Mouse (Mus musculus) right cerebral cortex, adult 2 months (tissue): ENCODE data around the gene Gusb.
"Not testable (repeated sequence)": the region's sequence is repeated elsewhere in the genome, so short reads cannot be mapped to it uniquely, and the experiment has no call there.

Source experiments
- DNase-seq, 2 experiments: peaks; one replicate each; pipeline ENCODE4 v3.0.0; 2021 to 2022; ENCODE audit warnings: low spot score in 2 of 2

The Gusb gene

DNA sequence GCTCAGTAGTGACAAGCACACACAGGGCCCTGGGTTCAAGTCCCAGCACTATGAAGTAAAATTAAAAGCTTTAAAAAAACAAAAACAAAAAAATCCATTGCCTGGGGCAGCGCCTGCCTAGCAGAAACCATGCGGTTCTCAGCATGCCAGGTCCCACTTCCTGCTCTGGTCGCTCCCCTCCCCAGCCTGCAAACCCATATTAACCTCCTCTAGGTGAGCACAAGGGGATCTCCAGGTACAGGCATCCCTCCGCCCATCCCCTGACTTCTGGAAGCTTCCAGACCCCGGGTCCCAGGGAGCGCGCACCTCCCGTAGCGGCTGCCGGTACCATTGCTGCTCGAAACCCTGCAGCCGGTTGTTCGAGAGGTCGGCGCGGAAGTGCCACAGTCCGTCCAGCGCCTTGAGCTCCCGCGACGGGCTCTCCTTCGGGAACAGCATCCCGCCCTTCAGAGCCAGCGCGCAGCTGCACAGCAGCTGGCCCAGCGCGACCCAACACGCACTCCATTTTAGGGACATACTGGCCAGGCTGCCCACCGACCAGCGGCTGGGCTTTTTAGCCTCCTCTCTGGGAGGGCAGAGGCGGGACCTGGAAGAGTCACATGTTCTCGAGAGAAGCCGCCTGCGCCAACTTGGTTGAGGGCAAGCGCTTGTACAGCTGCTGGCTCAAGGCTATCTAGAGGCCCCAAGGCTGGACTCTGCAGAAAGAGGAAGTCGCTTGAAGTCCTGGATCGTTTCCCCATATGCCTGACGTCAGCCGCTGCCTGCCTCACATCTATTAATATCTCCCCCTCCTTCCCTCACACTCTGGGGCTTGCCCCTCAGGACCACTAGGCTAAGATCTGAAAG, at the start of gene Gusb:
Gusb (minus strand) TSS at position 749 of the 846 bp plus-strand sequence.
- peak; percentile 67 to 72 for DNase-seq

DNA sequence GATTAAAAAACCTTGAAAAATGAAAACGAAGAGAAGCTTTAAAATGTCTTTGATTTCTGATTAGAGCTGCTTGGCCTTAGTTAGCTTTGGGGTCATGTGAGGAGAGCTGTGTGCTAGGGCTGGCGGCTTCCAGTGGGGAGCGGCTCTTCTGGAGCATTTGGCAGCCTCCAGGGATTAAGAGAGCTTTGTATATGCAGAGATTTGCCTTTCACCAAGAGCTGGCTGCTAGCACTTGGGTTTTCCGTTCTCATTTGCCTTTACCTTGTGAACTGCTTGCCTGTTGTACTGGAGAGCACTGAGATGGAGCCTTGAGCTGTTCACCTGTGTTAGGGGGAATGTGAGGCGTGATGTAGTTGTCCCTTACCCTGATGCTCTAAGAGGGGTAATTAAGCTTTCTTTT, 49.7 kb upstream of the Gusb start:
- DNase-seq = no peak

DNA sequence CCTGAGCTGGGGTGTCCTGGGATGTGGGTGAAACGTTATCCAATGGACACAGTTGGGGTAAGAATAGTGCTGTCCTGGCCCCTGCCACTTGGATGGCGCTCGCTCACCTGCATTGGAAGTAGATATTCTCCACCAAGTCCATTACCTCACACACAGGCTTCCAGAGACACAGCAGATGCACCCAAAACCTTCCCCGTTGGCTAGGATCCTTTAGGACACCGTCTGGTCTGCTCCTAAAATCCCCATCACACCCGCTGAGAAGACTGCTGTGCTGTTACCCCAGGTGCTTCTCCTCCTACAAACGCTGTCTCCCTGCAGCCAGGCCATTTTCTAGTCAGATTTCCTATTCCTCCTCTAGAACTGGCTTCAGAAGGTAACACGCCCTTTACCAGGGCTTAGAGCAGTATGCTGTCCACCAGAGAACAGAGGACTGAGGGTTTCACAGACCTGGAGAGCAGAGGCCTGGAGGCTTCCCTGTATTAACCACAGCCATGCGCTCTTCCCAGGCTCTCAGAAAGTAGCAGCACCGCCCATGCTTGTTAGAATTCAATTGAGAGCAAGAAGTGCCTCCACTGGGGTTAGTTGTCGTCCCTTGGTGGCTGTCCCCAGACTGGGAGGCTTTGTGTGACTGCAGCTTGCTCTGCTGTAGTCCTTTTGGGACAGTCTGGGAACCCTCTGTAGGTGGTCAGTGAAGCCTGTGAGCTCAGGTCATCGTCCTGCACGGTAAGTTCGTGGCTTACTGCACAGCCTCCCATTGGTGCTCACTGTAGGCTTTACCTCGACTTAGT, 48.4 kb upstream of the Gusb start:
- DNase-seq = no peak

DNA sequence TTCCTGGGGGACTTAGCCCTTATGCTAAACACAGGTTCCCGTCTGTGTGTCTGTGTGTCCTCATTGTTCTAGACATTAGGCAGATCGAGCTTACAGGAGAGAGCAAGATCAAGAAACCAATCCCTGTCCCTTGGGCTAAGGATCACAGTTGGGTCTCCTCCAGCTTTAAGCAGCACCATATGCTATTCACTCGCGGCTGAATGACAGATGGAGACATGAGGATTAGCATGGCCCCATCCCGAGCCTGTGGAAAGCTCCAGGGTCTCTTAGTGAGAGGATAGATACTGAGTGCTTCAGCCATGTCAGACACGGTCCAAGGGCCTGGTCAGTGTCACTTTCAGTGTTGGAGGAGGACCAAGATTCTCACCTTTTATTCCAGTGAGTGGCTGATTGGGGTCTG, 47.6 kb upstream of the Gusb start:
- no peak for DNase-seq

DNA sequence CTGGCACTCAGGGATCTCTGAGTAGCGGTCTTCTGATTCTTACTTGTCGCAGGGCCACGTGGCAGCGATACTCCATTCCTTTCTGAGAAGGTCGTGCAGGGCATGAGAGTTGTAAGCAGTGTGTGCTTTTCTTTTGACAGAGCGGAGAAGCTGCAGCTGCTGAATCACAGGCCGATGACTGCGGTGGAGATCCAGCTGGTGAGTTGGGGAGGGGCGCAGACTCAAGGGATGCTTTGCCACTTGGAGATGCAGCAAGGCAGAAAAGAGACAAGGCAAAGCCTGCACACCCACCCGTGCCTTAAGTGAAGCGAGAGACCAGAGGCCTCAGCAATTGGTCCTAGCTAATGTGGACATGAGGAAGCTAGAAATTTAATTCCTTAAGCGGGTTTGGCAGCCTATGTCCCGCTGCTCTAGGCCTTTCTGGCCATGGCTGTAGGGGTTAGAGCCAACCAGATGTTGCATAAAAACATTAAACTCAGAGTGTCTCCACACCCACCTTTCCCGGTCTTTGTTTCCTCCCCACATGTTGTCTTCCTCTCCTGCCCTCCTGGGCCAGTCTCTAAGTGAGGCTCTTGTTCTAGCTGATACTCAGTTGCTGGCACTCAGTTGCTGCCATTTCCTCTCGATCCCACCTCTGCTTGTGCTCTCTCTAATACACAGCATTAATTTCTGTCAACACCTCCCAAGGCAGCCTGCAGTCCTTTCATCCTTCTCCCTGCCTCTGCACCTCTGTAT, 46.1 kb upstream of the Gusb start:
- no peak for DNase-seq

DNA sequence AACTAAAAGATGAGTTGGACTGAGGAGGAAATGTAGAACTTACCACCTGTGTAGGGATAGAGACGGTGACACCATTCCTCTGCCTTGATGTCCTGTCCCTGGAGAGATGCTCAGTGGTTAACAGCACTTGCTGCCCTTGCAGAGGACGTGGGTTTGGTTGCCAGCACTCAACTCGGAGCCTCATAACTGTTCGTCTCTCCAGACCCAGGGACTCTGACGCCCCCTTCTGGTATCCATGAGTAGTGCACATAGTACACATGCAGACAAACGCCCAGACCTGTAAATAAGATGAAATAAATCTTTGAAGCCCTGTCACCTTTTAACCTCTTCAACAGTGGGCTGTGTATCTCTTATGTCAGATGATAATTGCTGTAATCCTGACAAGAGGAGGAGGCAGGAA, 44.2 kb upstream of the Gusb start:
- DNase-seq = no peak

DNA sequence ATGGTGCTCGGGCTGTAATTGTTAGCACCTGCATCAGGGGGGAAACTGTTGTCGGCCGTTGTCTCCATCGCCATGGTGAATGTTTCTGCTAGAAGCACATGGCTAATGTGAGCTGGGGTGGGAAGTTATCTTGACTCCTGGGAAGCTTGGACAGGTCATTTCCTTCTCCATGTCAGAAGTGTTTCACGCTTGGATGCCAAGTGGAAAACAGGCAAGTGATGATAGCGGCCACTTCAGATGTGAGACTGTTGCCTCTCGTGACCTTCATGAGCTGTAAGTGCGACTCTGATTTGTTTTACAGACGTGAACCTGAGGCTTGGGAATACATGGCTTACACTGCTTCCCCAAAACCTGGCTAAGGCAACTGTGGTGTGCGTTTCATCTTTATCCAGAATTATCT, 43.7 kb upstream of the Gusb start:
- DNase-seq = no peak

DNA sequence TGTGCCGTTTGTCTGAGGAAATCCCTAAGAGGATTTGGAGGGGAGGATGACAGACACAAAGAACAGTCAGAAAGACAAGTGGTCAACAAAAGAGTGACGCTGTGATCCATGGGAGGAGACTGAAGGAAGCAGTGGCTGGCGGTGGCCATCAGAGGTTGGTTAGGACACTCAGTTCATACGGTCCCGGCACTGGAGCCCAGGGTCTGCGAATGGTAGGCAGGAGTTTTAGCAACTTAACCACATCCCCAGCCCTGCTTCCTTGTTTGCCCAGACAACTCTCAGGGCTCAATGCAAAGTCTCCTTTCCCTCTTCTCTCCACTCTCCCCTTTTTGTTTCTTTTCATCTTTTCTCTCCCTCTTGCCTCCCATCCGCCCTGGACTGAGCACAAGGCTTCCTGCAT, 43.3 kb upstream of the Gusb start:
- no peak for DNase-seq

DNA sequence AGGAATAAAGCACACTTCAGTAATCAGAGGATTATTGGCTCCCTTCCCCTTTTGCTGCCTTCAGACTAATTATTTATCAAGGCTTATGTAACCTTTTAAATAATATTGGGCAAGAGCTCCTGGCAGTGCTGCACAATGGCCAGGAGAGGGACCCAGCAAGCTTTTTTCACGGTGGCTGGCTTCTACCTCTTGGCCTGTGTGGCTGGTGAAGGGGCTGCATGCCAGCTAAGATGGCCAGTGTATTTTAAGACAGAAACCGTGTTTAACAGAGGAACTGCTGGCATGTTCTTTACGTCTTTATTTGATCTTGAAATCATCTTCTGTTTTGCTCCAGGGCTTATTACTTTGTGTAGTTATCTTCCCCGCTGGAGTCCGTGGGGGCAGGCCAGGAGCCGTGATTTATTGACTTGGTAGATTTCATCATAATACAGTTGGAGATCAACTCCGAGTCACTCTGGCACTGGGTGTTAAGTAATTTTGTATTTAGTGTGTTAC, 41.4 kb upstream of the Gusb start:
- DNase-seq = peak; percentile 40 to 44

DNA sequence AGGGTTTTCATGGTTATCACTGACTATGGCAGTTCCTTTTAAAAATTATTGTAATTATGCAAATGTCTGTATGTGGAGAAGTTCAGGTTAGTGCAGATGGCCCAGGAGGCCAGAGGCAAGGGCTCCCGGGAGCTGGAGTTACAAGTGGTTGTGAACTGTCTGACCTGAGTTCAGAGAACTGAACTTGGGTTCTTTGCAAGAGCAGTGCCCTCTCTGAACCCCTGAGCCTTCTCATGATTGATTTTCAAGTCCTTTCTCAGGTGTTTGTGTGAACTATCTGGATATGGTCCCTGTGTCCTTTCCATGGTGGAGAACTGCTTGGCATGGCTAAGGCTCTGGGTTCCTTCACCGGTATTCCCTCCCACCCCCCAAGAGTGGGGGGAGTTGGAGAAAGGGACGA, 40.9 kb upstream of the Gusb start:
- no peak for DNase-seq

DNA sequence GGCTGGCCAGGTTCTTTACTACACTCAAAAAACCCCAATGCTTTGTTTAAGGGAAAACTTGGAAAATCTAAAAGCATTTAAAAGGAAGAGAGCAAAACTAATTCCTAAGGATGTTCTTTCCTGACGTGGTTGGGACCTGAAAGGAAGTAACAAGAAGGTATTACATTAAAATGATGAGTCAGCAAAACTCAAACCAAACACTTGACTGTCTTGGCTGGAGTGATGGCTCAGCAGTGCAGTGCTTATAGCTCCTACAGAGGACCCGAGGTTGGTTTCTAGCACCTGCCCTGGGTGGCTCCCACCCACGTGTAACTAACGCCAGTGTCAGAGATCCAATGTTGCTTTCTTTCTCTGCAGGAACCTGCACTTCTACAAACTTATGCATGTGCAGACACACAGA, 38.4 kb upstream of the Gusb start:
- DNase-seq = no peak

DNA sequence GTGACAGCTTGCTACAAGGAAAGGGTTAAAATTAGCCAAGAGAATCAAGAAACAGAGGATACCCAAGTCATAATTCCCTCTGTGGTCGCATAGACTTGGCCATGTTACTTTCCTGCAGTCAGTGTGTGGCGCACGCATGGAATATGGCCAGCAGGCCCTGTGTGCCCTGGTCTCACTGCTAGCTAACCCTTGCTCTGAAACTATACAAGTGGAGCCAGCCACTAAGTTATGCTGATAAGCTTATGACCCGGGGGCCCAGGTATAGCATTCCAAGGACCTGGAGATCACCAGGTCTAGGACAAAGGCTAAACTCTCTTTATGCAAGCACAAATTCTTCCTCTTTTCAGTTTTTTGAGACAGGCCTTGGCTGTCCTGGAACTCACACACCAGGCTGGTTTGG, 37.9 kb upstream of the Gusb start:
- no peak for DNase-seq

DNA sequence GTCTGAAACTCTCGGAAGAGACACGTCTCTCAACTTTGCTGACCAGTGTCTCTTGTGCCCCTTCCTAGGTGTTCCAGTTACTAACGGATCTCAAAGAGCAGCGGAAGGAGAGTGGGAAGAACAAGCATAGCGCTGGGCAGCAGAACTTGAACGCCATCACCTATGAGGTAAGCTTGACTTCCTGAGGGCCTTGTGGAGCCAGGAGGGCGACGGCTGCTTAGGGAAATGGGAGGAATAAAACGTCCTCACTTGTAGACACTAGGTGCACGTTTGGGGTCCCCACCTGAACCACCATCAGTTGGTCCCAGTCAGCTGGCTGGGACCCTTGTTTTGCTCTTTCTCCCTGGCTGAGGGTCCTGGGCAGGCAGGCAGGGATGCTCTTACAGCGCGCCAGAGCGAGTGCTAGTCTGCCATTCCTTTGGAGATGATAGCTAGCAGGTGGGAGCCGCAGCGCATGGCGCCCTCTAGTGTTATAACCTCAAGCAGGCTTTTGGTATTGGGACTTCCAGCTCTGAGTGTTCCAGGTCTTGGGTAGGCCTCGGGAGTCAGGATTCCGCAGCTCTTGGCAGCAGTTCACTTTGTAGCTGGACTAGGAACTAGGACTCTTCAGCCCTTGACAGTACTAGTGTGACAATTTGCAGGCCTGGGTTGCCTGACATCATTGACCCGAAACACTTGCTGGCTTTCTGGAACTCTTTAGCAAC, 35.1 kb upstream of the Gusb start:
- peak; percentile 56 to 62 for DNase-seq

DNA sequence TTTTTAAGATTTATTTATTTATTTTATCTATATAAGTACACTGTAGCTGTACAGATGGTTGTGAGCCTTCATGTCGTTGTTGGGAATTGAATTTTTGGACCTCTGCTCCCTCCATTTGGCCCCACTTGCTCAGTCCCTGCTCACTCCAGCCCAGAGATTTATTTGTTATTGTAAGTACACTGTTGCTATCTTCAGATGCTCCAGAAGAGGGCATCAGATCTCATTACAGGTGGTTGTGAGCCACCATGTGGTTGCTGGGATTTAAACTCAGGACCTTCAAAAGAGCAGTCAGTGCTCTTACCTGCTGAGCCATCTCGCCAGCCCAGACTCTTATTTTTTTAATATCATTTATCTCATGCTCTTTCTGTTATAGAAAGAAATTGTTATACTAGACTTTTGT, 33.5 kb upstream of the Gusb start:
- not testable (repeated sequence) for DNase-seq

DNA sequence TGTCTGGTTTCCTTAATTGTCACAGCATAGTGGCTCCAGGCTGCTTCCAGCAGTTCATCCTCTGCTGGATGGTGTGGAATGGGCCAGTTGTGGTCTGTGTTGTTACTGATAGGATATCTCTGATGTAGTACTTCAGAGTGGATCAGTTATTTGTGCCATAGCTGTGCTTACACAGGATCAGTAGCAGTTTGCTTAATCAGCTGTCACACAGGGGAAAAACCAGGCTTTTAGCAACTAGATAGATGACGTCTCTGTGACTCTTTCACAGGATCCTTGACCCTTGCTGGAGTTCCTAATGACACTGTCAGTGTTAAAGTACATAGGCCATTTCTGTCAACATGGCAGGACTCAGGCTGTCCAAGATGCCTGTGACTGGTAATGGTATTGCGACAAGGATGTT, 31.0 kb upstream of the Gusb start:
- DNase-seq = no peak

DNA sequence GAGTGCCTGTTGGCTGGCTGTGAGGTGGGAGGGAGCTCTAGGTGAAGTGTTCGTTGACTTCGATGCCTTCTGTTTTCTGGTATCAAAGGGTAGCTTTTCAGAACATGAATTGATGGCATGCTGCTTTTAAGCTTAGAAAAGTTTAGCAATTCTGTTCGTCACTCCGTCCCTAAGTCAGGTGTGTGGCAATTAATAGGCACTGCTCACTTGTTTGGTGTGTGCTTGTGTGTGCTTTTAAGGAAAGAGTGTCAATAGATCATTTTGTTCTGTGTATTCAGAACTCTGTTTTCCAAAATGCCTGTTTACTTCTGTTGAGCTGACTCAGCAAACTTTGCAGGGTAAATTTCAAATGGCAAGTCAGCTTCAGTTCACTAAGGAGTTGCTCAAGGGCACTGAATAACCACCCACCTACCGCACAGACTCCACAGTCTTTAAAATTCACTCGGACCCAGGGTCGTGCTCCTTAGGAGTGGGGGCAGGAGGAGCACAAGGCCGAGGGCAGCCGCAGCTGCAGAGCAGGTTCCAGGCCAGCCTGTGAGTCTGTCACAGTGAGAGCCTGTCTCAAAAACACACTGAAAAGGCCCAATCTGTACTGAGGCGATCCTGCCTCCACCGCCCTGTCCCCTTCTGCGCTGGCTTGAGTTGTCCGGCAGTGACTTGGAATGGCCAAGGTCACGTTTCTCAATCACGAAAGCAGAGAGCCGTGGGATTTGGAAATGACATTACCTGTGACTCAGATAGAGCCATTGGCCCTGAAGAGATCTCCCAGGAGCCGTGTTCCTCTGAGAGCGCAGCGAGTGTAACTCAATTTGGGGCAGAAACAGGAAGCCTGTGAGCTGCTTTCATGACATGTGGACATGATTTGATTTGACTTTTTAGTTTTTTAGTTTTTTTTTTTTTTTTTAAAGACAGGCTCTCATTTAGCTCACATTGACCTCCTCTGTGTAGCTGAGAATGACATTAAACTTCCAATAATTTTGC, 28.9 kb upstream of the Gusb start:
- DNase-seq = no peak

DNA sequence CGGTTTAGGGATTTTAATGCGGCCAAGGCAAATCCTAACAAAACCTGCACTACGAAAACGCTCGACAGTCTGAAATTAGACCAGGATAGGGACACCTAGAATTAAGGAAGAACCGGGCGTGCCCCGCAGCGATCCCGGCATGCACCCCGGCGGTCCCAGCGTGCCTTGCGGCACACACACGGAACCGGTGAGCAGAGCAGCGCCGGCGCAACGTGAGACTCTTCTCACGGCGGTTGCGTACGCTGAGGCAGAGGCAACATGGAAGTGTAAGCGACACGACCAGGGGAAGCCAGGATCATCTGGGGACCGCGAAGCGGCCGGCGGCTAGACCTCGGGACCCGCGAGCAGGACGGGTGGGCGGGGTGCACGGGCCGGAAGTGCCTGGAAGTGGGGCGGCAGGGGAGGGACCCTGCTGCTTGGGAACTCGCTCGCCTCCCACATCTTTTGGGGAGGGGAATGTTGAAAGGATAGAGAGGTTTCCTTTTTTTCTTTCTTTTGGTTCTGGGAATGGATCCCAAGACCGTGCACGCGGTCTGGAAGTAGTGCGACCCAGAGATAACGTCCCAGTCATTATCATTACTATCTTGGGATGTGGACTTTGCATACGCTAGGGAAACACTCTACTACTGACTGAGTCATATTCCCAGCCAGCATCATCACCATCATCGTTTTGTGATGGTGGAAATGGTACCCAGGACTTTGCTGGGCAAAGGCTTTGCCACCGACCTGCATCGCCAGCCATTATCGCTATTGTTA, 26.5 kb upstream of the Gusb start, which contains the start of the genes Asl and Crcp:
Asl (minus strand) TSS at position 106 of the 756 bp plus-strand sequence.
Crcp (plus strand) TSS at position 149 of the 756 bp plus-strand sequence.
- peak; percentile 93 for DNase-seq

DNA sequence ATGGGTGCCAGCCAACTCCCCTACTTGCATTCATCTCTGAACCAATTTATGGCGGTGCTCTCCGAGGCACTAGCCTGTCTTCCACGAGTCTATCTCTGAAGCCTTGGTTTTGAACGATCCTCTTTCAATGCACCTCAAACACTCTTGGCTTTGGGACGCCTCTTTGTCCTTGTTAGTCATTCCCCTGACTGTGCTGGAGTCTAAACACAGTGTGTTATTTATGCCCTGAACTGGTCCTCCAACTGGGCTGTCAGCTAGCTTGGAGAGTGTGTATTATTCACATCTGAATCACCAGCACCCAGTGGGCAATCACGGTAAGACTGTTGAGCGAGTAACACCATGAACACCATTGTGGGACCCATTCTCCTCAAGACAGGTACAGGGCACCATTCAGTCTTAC, 24.8 kb upstream of the Gusb start:
- DNase-seq = no peak

DNA sequence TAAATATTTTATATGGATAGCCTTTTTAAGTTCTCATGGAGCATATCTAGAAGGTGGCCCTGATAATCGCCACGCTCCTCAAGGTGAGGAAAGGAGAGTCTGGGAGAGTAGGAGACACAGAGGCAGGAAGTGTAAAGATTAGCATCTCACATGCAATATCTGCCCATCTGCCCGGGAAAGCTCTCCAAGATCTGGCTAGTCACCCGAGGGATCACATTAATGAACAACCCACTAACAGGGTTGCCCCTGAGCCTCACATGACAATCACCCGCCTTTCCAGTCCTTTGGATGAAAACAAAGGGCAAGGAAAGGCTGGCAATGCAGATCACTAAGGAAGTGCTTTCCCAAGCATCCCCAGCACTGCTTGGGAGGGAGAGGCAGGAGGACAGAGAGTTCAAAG, 24.3 kb upstream of the Gusb start:
- DNase-seq = no peak
